Mouse (Mus musculus) forebrain, postnatal 0 days (tissue): ENCODE results near the gene Plcd3. TPM values are rescaled to one million over a fixed set of nuclear protein-coding genes. Genes with fewer than 3 reads are reported as not detected.

Experiments used
- ATAC-seq: fragments of 200-750 bp; cut with Nextera tagmentation; 2 replicates; pipeline ENCODE4 v1.8.0; 2017; ENCODE audit warnings: mild to moderate bottlenecking, moderate library complexity
- DNase-seq: peaks from one replicate; pipeline ENCODE4 v3.0.0-alpha.2; 2015
- H3K27ac ChIP-seq: fragments of 300-500 bp; sonication (generic); 2 replicates; pipeline ENCODE4 v1.5.1; 2014; ENCODE audit warnings: low read depth, mild to moderate bottlenecking, antibody characterized with exemption, low read length, moderate library complexity, mixed read lengths
- H3K27me3 ChIP-seq: fragments of 300-500 bp; sonication (generic); 2 replicates; pipeline ENCODE4 v1.6.1; 2014; ENCODE audit warnings: mild to moderate bottlenecking, low read length, mixed read lengths; ENCODE audit not compliant: insufficient read depth
- H3K36me3 ChIP-seq: fragments of 300-500 bp; sonication (generic); 2 replicates; pipeline ENCODE4 v1.6.1; 2014; ENCODE audit warnings: mild to moderate bottlenecking, moderate library complexity; ENCODE audit not compliant: insufficient read depth
- H3K4me1 ChIP-seq: fragments of 300-500 bp; sonication (generic); 2 replicates; pipeline ENCODE4 v1.6.1; 2014; ENCODE audit warnings: antibody characterized with exemption; ENCODE audit not compliant: insufficient read depth
- H3K4me2 ChIP-seq: fragments of 300-500 bp; sonication (generic); 2 replicates; pipeline ENCODE4 v1.6.1; 2014; ENCODE audit warnings: low read depth, mild to moderate bottlenecking, moderate library complexity
- H3K4me3 ChIP-seq: fragments of 300-500 bp; sonication (generic); 2 replicates; pipeline ENCODE4 v1.5.1; 2014; ENCODE audit warnings: low read depth, low read length, mixed read lengths
- H3K9ac ChIP-seq: fragments of 300-500 bp; sonication (generic); 2 replicates; pipeline ENCODE4 v1.6.1; 2014; ENCODE audit warnings: mild to moderate bottlenecking
- H3K9me3 ChIP-seq: fragments of 300-500 bp; sonication (generic); 2 replicates; pipeline ENCODE4 v1.6.1; 2016; ENCODE audit warnings: low read length
- CTCF ChIP-seq: sonication (generic); IDR thresholded peaks from 2 replicates; pipeline ENCODE4 v1.5.1; 2016; ENCODE audit warnings: antibody characterized with exemption, control low read depth, low read depth
- WGBS: fragments of 180-500 bp; shearing (Covaris S2); extraction: QIAGEN DNeasy Blood & Tissue Kit; methylation state at CpG from one replicate; pipeline ENCODE4 v1.1.7; 2014; 5-methylcytosine and 5-hydroxymethylcytosine counted together
- polyA plus RNA-seq: library from polyadenylated mRNA; unstranded; fragments of >200 nt; fragmentation: Nextera tagmentation; extraction: Ambion mirVana; gene quantifications from 2 replicates; pipeline ENCODE4 v1.2.1, GENCODE M21; 2015
- total RNA-seq: library from RNA; depleted of rRNA; stranded (reverse); fragments of >200 nt; gene quantifications from 2 replicates; pipeline ENCODE4 v1.2.3, GENCODE M21; 2014

Plcd3 gene
- total and polyA plus RNA-seq, 2 experiments from 2014 or later, result 3.6 to 8.5 TPM

DNA sequence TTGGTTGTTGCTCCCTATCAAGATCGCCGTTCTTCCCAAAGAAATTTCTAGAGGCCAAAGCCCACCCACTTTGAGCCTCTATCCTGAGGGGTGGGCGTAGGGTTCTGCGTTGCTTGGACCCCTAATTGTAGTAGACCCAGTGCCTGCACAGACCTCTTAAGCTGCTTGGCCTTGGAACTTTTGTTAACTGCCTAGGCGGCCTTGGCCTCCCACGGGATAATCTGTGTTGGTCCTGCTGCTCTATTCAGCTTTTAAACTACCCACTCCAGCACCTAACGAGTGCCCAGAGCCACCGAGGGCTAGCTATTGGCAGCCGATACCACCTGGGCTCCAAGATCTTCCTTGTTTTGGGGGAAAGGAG is 11.1 kb upstream of the Plcd3 start:
- H3K36me3 ChIP-seq, result no peaks in the 10 kb centered on the region
- WGBS, result 7% methylated on average over 9 of the region's 9 CpGs
- no peak for DNase-seq
- peaks cover 14% of the 10 kb centered on the region; the same call in 1 of the 2 replicates for H3K4me1 ChIP-seq
- peak overlapping the region; percentile 46 for H3K4me2 ChIP-seq
- H3K4me3 ChIP-seq, result no peak overlapping the region
- ATAC-seq, result no peak
- peak overlapping the region; percentile 26; the same call in 1 of the 2 replicates for H3K9ac ChIP-seq
- no peak for TF ChIP-seq CTCF
- H3K27ac ChIP-seq, result no peak overlapping the region
- H3K9me3 ChIP-seq, result no peaks in the 10 kb centered on the region
- H3K27me3 ChIP-seq, result peaks cover 13% of the 10 kb centered on the region

DNA sequence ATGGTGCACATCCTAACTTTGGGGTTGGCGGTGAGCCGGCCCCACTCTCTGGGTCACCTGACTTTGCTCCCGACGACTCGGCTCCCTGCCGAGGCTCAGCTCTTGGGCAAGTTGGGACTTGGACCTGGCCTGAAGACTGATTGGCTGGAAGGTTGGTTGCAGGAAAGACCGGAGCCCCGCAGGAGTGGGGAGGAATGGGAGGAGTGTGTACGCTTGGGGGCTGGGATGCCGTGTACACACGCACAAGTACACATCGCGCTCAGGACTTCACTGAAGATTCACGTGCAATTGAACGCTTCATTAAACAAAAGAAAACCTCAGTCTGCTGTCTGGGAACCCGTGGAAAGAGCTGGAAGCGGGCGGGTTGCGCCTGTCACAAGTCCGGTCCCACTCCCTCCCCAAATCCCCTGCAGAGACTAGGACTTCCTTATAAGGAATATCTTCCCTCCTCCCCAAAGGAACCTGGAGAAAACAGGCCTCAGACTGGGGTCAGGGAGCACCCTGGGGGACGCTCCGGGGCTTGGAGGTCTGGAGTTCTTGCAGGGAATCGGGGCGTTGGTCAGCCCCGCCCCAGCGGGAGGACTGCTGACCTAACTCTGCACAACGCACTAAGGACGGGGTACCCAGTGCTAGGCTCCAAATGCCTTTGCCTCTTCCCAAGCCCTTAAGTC is 10.6 kb upstream of the Plcd3 start:
- Histone ChIP-seq H3K27ac (no peak overlapping the region), H3K27me3 (peaks cover 13% of the 10 kb centered on the region), H3K4me3 (peak overlapping the region; percentile 21; the same call in 1 of the 2 replicates), H3K4me2 (peak overlapping the region; percentile 46), H3K9ac (peak overlapping the region; percentile 26), H3K4me1 (peaks cover 14% of the 10 kb centered on the region; the same call in 1 of the 2 replicates), H3K36me3 (no peaks in the 10 kb centered on the region), H3K9me3 (no peaks in the 10 kb centered on the region)
- 2% methylated on average over 28 of the region's 28 CpGs for WGBS
- ATAC-seq, result no peak
- no peak for DNase-seq
- no peak for TF ChIP-seq CTCF

DNA sequence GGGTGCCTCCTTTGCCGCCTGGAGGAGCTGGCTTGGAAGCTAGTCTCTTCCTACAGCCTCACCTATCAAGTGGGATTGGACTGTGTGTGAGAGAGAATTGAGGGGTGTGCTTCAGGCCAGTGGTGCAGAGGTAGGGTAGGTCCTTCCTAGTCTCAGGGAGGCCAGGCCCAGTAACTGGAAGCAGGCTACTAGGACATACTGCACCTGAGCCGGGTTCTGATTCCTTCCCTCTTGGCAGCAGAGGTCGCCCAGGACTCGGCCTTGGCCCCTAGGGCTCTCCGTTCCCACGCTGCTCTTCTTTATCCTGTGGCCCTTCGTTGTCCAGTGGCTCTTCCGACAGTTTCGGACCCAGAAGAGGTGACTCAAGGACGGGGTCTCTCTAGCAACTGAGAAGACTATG is 9.8 kb upstream of the Plcd3 start:
- no peak for ATAC-seq
- no peaks in the 10 kb centered on the region for H3K36me3 ChIP-seq

DNA sequence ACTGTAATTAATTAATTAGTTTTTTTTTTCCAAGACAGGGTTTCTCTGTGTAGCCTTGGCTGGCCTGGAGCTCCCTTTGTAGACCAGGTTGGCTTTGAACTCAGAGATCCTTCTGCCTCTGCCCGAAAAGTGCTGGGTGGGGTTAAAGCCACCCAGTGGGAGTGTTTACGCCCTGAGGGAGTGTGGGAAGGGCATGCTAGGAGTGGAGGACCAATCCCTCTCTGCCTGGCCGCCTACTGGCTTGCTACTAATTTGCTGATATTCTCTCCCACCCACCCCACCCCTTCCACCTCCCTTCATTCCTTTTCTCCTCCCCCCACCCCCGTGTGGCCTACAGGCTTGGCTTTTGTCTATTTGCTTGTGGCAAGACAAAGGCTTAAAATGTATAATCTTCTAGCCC is 4.9 kb upstream of the Plcd3 start:
- ATAC-seq (no peak), DNase-seq (no peak)
- WGBS, result 49% methylated on average over 4 of the region's 4 CpGs

More for the DNA sequence above, 9.8 kb upstream of the Plcd3 start:
- DNase-seq, result no peak
- WGBS, result 23% methylated on average over 10 of the region's 10 CpGs
- Histone ChIP-seq H3K27ac (no peak overlapping the region), H3K9me3 (no peaks in the 10 kb centered on the region), H3K9ac (0 out of 2 replicates have a peak overlapping the region, but pooled peaks have one; percentile 26), H3K4me3 (no peak overlapping the region), H3K4me1 (peaks cover 14% of the 10 kb centered on the region; the same call in 1 of the 2 replicates), H3K4me2 (peak overlapping the region; percentile 46), H3K27me3 (peaks cover 13% of the 10 kb centered on the region)
- no peak for TF ChIP-seq CTCF

DNA sequence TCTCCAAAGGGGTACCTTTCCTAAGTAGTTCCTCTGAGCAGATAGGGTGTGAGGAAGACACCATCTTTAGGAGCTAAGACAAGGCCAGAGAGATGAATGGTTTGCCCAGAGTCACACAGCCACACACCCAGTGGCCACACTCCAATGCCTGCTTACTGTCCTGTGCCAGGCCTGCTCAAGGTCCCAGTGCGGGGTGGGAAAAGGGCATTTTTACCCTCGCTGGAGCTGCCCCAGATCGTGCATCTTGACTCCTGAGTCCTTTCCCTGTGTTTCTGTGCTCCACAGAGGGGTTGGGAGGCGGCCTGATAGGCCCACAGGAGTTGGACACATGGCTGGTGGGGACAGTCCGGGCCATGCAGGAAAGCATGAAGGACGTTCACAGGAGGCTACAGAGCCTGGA is 4.4 kb upstream of the Plcd3 start:
- WGBS, result 85% methylated on average over 6 of the region's 6 CpGs
- H3K4me3 ChIP-seq, result no peak overlapping the region
- DNase-seq (no peak), ATAC-seq (no peak)
- H3K36me3 ChIP-seq, result no peaks in the 10 kb centered on the region
- no peak for TF ChIP-seq CTCF
- 0 out of 2 replicates have a peak, but pooled peaks cover 16% of the 10 kb centered on the region for H3K4me1 ChIP-seq
- H3K27ac ChIP-seq, result no peak overlapping the region
- H3K9me3 ChIP-seq, result no peaks in the 10 kb centered on the region
- H3K9ac ChIP-seq, result no peak overlapping the region
- no peak overlapping the region for H3K4me2 ChIP-seq
- peaks cover 4% of the 10 kb centered on the region; the same call in 1 of the 2 replicates for H3K27me3 ChIP-seq

More for the DNA sequence above, 4.9 kb upstream of the Plcd3 start:
- no peak for TF ChIP-seq CTCF
- H3K27me3 ChIP-seq, result peaks cover 2% of the 10 kb centered on the region
- no peak overlapping the region for H3K4me2 ChIP-seq
- H3K4me3 ChIP-seq, result no peak overlapping the region
- H3K36me3 ChIP-seq, result no peaks in the 10 kb centered on the region
- no peaks in the 10 kb centered on the region for H3K9me3 ChIP-seq
- H3K27ac ChIP-seq, result no peak overlapping the region
- 0 out of 2 replicates have a peak, but pooled peaks cover 12% of the 10 kb centered on the region for H3K4me1 ChIP-seq
- no peak overlapping the region for H3K9ac ChIP-seq

DNA sequence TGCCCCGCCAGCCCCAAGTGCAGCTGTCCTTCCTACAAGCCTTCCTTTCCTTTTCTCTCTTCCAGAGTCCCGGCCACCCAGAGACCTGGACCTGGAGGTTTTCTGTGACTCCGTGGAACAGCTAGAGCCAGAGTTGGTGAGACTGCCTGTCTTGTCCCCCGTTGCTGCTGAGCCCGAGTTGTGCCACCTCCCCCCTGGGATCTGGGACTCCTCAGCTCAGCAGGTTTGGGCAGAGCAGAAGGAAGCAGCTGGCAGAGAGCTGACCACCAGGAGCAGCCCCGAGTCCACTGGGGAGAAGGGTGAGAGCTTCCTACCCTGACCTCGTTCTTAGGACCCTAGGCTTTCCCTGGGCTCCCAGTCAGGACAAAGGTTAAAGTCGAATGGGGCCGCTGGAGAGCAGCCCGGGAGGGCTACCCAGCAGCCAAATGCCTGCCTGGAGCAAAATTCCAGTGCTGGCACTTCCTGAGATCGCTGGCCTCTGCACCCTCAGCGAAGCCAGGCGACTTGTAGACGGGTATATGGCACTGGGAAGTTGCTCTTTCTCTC is 3.8 kb upstream of the Plcd3 start:
- no peak for ATAC-seq
- 61% methylated on average over 14 of the region's 14 CpGs for WGBS

DNA sequence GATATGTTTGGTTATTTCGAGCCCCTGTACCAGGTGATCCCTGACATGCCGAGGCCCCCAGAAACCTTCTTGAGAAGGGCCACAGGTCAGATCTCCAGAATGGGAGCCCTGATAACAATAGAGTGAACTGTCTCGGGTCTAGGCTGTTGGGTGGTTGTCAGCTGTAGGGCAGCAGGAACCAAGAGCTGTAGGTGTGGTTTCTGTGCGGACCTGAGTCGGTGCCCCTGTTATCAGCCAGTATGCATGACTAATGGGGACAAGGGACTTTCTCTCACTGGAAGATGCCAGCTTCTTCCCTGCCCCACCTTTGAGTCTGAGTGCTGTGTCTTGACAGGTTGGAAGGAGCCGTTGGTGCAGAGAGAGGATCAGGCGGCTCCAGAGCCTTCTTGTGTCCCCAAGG is 3.0 kb upstream of the Plcd3 start:
- TF ChIP-seq CTCF, result no peak
- 0 out of 2 replicates have a peak, but pooled peaks cover 16% of the 10 kb centered on the region for H3K4me1 ChIP-seq
- WGBS, result 82% methylated on average over 7 of the region's 7 CpGs

More for the DNA sequence above, 3.8 kb upstream of the Plcd3 start:
- Histone ChIP-seq H3K4me3 (no peak overlapping the region), H3K4me2 (no peak overlapping the region), H3K9ac (no peak overlapping the region), H3K36me3 (no peaks in the 10 kb centered on the region), H3K9me3 (no peaks in the 10 kb centered on the region), H3K27me3 (peaks cover 7% of the 10 kb centered on the region; the same call in 1 of the 2 replicates), H3K4me1 (0 out of 2 replicates have a peak, but pooled peaks cover 16% of the 10 kb centered on the region), H3K27ac (no peak overlapping the region)
- DNase-seq, result no peak
- no peak for TF ChIP-seq CTCF

More for the DNA sequence above, 3.0 kb upstream of the Plcd3 start:
- H3K9me3 ChIP-seq, result no peaks in the 10 kb centered on the region
- DNase-seq (no peak), ATAC-seq (no peak)
- H3K4me3 ChIP-seq, result no peak overlapping the region
- peaks cover 7% of the 10 kb centered on the region; the same call in 1 of the 2 replicates for H3K27me3 ChIP-seq
- no peak overlapping the region for H3K27ac ChIP-seq
- H3K4me2 ChIP-seq, result no peak overlapping the region
- no peaks in the 10 kb centered on the region for H3K36me3 ChIP-seq
- H3K9ac ChIP-seq, result no peak overlapping the region
